Mouse (Mus musculus) cerebellum, postnatal 14 days (tissue): ENCODE measurements at regions not wholly inside any gene's neighbourhood (a gene's known extent, or its start where the extent isn't known, plus 50 kb on each side); places are given as distances from the start of the nearest gene placed in this dataset.
A peak's percentile ranks its signal among the peaks of the same experiment; 100 is the strongest.
"Not testable (repeated sequence)": the region's sequence is repeated elsewhere in the genome, so short reads cannot be mapped to it uniquely, and the experiment has no call there.

ENCODE experiments used
- DNase-seq, 2 experiments: peaks; one replicate each; pipeline ENCODE4 v3.0.0; 2021; ENCODE audit warnings: mixed read lengths in 2 of 2

DNA sequence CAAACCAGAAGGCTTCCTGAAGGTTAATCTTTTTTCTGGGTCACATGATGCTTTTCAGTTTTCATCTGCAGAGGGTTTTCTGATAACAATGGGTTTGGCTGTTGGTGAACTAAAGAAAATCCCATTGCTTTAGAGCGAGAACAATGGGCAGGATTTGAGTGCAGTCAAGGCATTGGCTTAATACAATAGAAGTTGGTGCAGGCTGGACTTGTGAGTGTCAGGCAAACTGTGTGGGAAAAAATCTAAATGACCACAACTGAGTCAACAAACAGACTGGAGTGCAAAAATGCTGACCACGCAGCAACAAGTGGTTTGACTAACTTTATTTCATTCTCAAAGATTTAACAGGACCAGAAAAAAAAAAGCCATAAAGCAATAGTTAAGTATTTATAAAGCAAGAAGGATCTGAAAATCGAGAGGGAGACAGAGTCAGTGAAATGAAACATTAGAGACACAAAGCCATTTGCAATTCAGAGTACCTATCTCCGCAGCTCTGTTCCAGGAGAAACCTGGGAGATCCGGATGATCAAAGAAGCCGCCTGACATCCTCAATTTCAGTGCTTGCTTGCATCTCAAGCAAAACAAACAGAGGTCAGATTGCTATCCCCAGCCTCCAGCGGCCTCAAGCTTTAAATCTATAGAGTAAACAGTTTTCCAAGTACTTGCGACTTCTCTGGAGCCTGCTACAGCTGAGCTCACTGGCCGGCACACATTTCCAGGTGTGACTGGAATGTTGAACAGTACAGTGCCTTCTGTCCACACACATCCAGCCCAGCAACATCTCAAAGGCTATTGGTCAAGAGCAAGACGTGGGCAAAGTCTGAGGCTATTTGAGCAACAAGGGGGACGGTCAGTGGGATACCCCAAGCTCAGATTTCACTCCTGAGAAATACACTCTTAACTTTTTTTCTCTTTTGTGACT, 229.5 kb upstream of the Arglu1 start:
- no peak for DNase-seq

DNA sequence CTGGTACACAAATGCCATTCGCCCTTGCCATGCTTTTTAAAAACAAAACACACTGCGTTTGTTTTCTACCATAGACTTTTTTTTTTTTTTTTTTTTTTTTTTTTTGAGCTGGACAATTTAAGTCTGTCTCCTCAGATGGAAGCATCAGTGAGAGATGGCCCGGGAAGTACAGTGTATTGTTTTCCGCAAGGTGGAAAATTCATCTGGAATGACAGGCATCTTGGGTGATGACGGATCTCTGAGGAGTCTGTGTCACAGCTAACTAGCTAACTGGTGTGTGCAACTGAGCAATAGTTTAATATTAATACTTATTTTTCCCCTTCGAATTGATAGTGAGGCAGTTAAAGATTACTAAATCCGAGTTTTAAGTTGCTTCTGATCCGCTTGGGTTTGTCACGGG, 228.7 kb upstream of the Arglu1 start:
- no peak for DNase-seq

DNA sequence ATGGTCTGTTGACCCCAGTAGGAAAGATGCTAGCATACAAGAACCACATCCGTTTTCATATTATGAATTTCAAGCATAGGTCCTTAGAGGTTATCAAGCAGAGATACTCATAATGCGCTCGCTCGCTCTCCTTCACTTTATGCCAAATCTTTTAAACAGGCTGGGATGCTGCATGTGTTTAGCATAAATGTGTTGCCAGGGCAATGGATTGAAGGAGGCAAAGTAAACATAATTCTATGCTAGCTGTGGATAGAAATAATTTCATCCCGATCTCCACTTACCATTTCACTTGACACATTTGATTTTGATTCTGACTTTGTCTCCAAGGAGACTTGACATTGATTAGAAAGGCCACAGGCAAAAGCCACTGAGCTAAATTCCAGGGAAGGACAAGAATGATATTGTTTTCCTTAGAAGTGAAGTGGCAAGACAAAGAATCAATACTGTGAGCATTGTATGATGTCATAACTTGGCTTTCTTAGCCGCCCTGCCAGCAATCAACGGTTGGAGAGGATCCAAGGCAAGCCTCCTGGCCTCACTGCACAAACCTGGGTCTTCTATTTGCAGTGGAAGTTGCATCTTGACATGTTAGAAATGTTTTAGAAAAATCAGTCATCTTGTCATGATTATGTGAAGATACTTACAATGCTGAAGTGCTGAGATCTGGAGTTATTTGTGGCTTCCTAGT, 217.3 kb upstream of the Arglu1 start:
- peak; percentile 53 for DNase-seq

DNA sequence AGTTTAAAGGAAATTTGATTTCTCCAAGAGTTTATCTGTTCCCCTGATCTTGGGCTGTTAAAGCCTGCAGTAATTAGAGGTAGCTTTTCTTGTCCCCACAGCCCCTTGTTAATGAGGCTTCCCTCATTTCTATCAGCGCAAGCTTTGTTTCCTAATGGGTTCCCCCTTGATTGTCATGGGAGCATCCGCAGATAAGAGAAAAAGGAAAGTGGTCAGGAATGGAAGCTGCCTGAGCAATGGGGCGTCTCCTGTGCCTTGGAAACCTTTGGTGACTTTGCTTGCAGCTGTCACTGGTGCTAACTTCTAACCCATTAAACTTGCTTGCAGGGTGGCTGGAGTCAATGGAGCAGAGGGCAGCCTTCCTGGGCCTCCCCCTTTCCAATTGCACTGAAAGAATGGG, 202.7 kb upstream of the Arglu1 start:
- DNase-seq: no peak

DNA sequence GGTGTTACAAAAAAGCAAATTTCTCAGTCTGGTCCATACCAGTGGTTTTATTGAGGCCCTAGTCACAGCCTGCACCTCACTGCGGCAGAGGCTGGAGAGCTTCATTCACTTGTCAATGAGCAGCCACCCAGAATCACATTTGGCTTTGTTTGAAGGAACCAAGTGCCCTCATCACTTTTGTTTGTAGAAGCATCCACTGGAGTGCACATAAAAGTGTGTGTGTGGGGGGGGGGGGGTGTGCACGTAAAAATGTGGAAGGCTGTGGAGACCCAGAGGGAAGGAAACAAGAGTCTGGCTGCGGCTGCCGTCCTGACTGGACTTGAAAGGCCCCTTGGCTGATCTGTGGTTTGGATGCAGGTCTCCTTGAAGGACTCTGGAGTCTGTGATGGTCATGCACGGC, 187.0 kb upstream of the Arglu1 start:
- no peak for DNase-seq

DNA sequence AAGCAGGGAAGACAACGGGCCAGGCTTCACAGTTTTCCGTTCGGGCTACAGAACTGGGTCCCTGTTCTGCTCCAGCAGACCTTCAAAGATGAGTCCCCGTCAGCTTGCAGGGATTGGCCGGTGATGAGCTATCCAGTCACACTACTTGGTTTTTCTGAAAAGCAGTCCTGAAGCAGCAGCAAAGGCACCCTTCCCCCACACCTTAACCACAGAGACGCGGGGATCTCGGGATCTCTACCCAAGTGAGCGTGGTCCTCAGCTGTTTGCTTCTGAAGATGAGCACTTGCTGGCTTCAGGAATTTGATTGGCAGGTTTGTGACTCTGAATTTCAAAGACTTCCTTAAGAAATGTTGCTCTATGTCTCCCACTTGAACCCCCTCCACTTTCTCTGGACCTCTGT, 186.6 kb upstream of the Arglu1 start:
- DNase-seq: no peak

DNA sequence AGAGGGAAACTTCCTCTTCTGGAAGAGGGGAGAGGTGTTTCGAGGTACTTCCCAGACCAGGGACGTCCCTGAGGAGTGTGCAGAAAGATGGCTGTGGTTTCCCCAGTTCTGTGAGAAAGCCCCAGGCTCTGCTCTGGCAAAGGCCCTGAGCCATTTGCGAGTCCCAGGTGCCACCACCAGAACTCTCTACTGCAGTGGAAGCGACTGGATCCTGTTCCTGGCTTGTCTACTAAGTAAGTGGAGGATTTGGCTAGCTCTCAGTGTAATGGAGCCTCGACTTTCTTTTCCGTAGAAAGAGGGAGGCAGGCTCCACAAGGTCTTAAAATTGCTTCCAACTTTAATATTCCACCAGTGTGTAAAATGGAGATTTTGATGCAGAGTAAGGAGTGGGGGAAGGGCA, 186.1 kb upstream of the Arglu1 start:
- no peak for DNase-seq

DNA sequence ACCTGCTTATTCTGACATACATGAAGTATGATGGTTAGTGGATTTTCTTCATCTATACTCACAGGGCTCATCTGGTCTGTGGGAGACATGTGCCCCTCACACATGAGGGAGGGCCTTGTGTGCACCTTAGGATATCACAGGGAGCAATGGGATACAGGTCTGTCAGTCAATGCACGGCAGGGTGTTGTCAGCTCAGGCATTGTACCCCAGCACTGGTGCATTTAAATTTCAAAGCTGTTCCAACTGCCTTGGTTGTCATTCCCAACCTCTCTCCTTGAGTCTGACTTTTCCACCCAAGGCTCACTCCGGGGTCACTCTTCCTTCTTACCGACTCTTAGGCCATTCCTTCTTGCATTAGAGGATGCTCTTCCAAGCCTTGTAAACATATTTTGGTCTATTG, 181.6 kb upstream of the Arglu1 start:
- no peak for DNase-seq

DNA sequence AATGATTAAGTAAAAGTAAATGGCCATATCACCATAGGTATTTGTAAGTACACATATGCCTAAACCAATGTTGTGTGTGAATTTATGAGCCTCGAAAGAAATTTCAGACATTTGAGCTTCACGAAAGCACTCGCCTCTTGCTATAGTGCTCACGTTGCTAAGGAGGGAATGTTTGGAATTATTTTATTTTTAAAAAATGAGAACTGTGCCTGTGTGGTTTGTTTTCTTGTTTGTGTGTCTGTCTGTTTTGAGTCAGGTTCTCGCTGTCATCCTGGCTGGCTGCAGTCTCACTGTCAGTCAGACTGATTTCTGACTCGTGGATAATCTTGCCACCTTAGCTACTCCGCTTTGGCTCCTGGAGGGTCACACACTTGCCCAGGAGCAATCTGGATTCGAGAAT, 180.7 kb upstream of the Arglu1 start:
- DNase-seq: no peak

DNA sequence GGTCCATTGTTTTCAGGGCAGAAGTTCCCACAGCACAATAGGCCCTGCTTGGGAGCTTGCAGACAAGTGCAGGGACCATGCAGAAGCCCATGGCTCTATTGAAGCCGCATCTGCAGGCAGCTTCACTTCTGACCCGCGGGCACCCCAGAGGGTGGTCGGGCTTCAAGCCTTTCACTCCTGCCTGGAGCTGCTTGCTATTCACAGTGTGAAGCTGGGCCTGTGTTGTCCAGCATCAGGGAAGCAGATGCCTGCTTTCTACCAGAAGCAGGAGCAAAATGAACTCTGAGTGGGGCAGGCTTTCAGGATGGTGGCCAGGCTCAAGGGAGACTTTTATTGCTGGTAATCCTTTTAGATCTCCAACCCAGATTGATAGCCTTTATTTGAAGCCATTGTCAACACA, 180.2 kb upstream of the Arglu1 start:
- no peak for DNase-seq

DNA sequence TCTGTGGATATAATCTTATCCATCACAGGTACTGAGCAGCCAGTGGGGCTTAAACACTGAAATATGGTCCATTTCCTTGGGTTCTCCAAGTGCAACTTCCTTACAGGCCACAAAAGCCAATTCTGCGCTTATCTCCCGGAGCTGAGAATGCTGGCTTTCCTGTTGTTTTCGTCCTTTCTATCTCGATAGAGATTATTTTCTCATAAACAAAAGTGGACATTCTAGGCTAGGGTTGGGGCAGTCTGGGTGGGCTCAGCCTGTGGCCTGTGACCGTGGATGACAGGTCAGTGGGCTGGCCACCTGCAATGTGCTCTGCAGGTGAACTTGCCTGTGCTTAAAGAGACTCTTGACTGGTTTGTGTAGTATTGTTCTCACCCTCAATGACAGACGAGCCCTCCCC, 179.0 kb upstream of the Arglu1 start:
- DNase-seq: no peak

DNA sequence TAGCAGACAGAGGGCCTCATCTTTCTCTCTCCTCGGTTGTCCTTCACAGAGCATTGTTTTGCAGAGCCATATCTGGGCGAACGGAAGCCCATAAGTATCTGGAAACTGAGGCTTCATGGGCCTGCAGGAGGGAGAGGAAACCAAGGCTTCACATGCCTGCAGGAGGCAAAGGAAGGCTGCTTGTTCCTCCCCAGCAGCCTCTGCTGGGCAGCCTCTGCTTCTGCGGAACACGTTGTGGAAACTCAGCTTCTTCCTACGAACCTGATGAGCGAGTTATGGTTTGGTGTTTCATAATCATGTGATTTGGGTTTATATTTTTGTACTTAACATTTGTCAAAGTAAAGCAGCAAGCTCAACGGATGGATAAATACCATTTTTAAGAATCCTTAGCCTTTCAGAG, 177.6 kb upstream of the Arglu1 start:
- no peak for DNase-seq

DNA sequence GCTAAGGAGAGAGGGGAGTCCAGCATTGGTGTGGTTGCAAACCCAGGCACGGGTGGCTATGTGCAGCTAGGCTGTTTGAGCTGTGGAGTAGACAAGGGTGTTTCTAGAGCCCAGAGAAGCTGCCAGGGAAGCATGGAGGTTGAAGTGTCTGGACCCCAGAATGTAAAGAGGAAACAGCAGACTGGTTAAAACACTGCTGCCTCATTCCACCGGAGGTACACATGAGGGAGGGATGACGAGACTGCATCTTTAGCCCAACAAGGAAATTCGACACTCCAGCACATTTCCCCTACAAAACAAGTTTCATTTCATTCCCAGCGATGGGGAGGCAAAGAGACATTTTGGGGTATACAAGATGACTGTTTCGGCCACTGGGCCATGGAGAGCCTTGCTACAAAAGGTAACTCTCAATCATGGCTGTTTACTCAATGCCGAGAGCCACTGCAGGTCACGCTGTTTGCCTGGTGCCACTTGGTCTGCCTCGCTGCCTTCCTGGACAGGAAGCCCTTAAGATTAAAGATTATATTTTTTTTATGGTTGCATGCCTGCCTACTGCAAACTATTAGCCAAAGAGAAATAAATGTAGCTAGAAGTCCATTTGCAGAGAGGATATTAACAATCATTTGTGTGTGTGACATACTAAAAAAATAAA, 176.9 kb upstream of the Arglu1 start:
- no peak for DNase-seq

DNA sequence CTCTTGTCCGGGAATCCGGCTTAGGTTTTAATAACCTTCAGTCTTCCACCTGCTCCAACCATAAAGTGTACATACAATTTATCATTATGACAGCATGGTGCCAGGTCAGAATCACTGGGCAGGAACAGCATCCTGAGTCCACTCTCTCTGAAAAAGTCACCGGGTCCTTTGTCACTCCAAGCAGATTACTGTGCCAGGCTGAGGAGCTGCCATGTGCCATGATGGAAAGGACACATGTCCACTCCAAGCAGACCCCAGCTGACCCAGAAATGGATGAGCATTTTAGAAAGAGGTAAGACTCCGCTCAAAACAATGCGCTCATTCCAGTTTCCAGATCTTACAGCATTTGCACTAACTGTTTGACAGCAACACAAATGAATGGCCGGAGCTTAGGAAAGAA, 172.4 kb upstream of the Arglu1 start:
- DNase-seq: peak; percentile 24 to 32

DNA sequence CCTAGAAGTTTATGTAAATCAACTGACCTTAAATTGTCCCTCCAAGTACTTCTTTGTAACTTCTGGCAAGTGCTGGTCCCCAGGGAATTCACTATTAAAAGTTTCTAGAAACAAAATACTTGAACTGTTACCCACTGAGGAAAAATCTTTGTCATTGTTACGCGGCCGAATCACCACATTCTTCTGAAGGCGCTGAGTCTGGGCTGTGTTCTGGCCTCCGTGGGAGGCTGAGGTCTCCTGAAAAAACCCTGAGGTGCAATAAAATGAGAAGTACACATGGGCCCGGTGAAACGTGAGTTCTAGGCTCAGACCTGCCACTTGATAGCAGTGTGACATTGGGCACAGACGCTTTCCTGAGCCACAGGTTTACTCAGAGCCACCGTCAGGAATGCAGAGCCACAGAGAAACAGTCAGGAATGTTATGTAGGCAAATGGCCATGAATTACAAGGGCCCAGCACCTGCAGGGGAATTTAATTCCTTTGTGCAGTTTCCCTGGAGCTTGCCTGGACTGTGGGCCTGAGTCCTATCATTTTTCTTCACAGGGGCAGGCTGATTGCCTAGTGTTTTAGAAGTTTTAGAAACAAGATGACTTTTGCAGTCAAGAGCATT, 171.1 kb upstream of the Arglu1 start:
- no peak for DNase-seq

DNA sequence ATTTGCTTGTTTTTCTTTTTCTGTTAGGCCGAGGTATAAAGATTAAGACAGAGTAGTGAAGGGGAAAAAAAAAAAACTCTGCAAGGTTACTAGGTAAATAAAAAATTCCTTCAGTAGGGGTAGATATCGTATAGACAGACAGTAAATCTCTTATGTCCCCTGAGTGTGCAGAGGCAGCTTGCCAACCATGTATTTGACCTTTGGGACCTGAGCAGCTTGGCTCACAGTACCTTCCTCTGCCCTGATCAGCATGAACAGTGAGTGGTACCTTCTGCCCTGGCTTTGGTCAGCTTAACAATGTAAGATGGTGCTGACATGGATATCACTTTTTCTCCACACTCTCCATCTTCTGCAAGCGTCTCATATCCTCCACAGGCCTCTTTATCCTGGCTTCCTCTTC, 168.3 kb upstream of the Arglu1 start:
- peak; percentile 62 to 63 for DNase-seq

DNA sequence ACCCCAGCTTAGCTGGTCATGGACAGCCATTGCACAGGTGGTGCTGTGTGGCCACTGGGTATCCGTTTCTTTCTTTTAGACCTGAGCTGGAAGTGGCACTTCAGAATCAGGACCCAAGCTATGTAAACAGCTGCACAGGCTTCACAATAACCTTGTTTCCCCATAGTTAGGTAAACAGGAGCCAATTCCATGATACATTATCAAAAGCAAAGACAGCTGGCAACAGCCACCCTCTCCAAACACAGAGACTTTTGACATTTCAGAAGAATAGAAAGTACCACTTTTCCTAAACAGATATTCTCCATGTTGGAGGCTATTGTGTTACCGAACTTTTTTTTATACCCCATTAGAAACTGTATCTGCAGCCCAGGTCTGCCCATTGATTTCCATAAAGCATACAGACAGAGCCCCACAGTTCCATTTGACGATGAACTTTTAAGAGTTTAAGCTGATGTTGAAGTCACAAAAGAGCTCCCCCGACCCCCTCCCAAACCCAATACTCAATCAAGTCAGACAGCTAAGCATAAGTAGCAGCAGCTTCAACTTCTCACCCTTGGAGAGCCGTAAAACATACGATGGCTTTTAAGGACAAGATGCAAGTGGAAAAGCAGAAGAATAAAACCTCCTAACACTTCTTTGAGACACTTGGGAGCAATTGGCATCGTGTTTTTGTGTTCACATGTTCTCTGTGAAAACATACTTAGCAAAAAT, 162.5 kb upstream of the Arglu1 start:
- DNase-seq: no peak

DNA sequence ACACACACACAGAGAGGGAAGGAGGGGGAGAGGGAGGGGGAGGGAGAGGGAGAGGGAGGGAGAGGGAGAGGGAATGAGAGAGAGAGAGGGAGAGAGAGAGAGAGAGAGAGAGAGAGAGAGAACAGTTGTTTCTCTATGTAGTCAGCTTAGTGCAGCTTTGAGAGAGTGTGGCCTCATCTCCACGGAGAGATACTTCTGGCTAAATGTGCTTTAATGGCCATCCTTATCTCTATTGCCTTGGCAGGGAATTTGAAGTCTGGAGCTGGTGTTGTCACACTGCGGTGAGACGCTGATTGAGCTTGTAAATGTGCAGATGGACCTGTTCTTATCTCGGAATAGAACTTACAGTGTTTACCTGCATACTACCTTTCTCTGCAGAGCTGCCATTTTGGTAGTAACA, 160.9 kb upstream of the Arglu1 start:
- DNase-seq: no peak

DNA sequence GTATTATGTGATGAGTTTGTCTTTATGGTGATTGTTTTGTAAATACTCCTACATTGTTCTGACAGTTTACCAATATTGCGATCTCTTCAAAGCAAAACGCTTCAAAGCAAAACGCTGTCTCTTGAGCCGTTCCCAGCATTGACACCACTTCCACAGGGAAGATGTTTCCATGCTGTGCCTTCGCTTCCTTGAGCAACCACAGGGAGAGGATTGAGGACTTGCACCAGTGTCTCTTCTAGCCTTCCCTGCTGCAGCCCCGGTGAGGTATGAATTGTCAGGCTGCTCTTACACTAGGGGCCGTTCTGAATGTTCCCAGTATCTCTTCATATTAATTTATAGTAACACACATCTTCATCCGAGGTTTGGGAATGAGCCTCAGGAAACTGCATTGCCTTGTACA, 160.4 kb upstream of the Arglu1 start:
- no peak for DNase-seq

DNA sequence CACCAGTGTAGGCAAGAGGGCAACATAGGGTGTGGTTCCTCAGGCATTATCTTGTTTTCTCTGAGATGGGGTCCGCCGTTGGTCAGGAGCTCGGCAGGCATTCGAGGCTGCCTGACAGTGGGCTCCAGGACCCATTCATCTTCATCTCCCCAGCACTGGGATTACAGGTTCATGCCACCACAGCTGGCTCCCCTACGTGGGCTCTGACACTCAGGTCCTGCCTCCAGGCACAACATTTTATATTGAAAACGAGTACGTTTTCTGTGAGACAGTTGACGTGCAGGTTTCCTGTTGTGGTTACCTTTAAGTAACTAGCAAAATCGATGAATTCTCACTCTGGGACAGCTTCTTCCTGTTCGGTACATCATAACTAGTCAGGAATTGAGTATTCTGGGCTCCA, 157.3 kb upstream of the Arglu1 start:
- no peak for DNase-seq

DNA sequence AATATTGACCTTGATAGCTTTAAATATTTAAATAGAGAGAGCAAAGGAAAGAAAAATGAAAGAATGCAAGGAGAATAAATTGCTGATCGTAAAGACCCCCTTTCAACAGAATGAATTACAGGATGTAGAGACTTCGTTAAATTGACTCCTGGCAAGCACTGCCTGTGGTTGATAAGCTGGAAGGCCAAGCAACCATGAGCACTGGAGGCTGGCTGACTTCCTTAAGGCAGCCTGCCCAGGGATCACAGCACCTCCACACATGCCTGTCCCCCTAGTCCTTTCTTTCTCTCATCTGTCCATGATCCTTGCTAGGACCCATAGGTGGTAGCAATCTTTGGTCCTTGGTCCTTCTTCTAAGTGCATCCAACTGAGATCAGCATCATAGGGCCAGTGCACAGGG, 152.0 kb upstream of the Arglu1 start:
- no peak for DNase-seq

DNA sequence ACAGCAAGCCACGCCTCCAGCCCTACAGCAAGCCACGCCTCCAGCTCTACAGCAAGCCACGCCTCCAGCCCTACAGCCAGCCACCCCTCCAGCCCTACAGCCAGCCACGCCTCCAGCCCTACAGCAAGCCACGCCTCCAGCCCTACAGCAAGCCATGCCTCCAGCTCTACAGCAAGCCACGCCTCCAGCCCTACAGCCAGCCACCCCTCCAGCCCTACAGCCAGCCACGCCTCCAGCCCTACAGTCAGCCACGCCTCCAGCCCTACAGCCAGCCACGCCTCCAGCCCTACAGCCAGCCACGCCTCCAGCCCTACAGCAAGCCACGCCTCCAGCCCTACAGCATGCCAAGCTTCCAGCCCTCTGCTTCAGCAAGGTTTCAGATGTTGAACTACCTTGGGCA, 145.8 kb upstream of the Arglu1 start:
- not testable (repeated sequence) for DNase-seq

DNA sequence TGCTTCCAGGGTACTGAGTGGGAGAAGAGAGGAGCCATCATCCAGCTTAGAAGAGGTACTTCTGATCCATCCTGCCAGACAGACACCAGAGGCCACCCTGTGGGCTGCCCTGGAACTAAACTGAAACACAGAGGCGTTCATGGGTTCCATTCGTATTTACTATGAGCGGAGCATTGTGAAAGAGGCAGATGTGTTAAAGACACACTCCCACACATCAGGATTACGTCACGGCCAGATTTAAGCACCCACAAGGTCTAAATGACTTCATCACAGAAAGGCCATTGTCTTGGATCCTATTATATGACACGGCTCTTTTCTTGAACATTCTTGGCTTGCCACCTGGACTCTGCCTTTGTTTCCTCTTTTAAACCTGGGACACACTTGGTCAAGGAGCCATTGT, 141.0 kb upstream of the Arglu1 start:
- DNase-seq: no peak
